Mouse (Mus musculus): Measurements from ENCODE around the gene Gk5.
"Not testable (repeated sequence)": the region's sequence is repeated elsewhere in the genome, so short reads cannot be mapped to it uniquely, and the experiment has no call there.

Gk5 gene

GRCm38 (mm10) chr9:96118861-96119772 lies at the start of gene Gk5:
Gene Gk5 (plus strand): TSS chr9:96119362.
- peak; percentile 96 for DNase-seq (ENCODE audit: low read depth, low spot score)

- DNase-seq (ENCODE audit: low read depth, low spot score), result no peak
Observed at GRCm38 (mm10) chr9:96078752-96079315, 40.3 kb upstream of the Gk5 start.

- no peak for DNase-seq (ENCODE audit: low read depth, low spot score)
Observed at GRCm38 (mm10) chr9:96085293-96085692, 33.9 kb upstream of the Gk5 start.

GRCm38 (mm10) chr9:96087671-96088070 lies 31.5 kb upstream of the Gk5 start:
- DNase-seq (ENCODE audit: low read depth, low spot score), result no peak

- not testable (repeated sequence) for DNase-seq (ENCODE audit: low read depth, low spot score)
Observed at GRCm38 (mm10) chr9:96088456-96088855, 30.7 kb upstream of the Gk5 start.

- DNase-seq (ENCODE audit: low read depth, low spot score), result not testable (repeated sequence)
Observed at GRCm38 (mm10) chr9:96092637-96093036, 26.5 kb upstream of the Gk5 start.

GRCm38 (mm10) chr9:96093221-96093620 lies 25.9 kb upstream of the Gk5 start:
- no peak for DNase-seq (ENCODE audit: low read depth, low spot score)

- DNase-seq (ENCODE audit: low read depth, low spot score), result no peak
Observed at GRCm38 (mm10) chr9:96094341-96094740, 24.8 kb upstream of the Gk5 start.

GRCm38 (mm10) chr9:96095192-96095591 lies 24.0 kb upstream of the Gk5 start:
- DNase-seq (ENCODE audit: low read depth, low spot score), result no peak

GRCm38 (mm10) chr9:96102846-96103245 lies 16.3 kb upstream of the Gk5 start:
- DNase-seq (ENCODE audit: low read depth, low spot score), result no peak

- DNase-seq (ENCODE audit: low read depth, low spot score), result no peak
Observed at GRCm38 (mm10) chr9:96112879-96113361, 6.2 kb upstream of the Gk5 start.

GRCm38 (mm10) chr9:96116801-96117200 lies 2.4 kb upstream of the Gk5 start:
- DNase-seq (ENCODE audit: low read depth, low spot score), result no peak

GRCm38 (mm10) chr9:96118216-96118615 lies 946 bp upstream of the Gk5 start:
- no peak for DNase-seq (ENCODE audit: low read depth, low spot score)

- no peak for DNase-seq (ENCODE audit: low read depth, low spot score)
Observed at GRCm38 (mm10) chr9:96127972-96128371, 8.8 kb downstream of the Gk5 start.

GRCm38 (mm10) chr9:96132956-96133603 lies 13.9 kb downstream of the Gk5 start:
- DNase-seq (ENCODE audit: low read depth, low spot score), result no peak

GRCm38 (mm10) chr9:96134470-96134869 lies 15.3 kb downstream of the Gk5 start:
- DNase-seq (ENCODE audit: low read depth, low spot score), result no peak

- no peak for DNase-seq (ENCODE audit: low read depth, low spot score)
Observed at GRCm38 (mm10) chr9:96134916-96135315, 15.8 kb downstream of the Gk5 start.

GRCm38 (mm10) chr9:96135461-96135860 lies 16.3 kb downstream of the Gk5 start:
- no peak for DNase-seq (ENCODE audit: low read depth, low spot score)

GRCm38 (mm10) chr9:96138958-96139357 lies 19.8 kb downstream of the Gk5 start:
- DNase-seq (ENCODE audit: low read depth, low spot score), result no peak

GRCm38 (mm10) chr9:96139876-96140275 lies 20.7 kb downstream of the Gk5 start:
- no peak for DNase-seq (ENCODE audit: low read depth, low spot score)

GRCm38 (mm10) chr9:96140931-96141330 lies 21.8 kb downstream of the Gk5 start:
- no peak for DNase-seq (ENCODE audit: low read depth, low spot score)

- no peak for DNase-seq (ENCODE audit: low read depth, low spot score)
Observed at GRCm38 (mm10) chr9:96142499-96142898, 23.3 kb downstream of the Gk5 start.
